Mouse (Mus musculus) testis, adult 2 months (tissue): ENCODE measurements at regions not wholly inside any gene's neighbourhood (a gene's known extent, or its start where the extent isn't known, plus 50 kb on each side); places are given as distances from the start of the nearest gene placed in this dataset.

Experiments used
- CTCF ChIP-seq: fragments of 200-500 bp; IDR thresholded peaks from 2 replicates; pipeline ENCODE4 v1.5.1; 2012; ENCODE audit warnings: low read depth, mild to moderate bottlenecking, inconsistent platforms, low read length, moderate library complexity; ENCODE audit not compliant: control insufficient read depth, insufficient read depth, insufficient replicate concordance
- POLR2A ChIP-seq: fragments of 200-500 bp; IDR thresholded peaks from 2 replicates; pipeline ENCODE4 v1.6.1; 2012; ENCODE audit warnings: low read depth, mild to moderate bottlenecking, inconsistent platforms, low read length, moderate library complexity; ENCODE audit not compliant: control insufficient read depth

DNA sequence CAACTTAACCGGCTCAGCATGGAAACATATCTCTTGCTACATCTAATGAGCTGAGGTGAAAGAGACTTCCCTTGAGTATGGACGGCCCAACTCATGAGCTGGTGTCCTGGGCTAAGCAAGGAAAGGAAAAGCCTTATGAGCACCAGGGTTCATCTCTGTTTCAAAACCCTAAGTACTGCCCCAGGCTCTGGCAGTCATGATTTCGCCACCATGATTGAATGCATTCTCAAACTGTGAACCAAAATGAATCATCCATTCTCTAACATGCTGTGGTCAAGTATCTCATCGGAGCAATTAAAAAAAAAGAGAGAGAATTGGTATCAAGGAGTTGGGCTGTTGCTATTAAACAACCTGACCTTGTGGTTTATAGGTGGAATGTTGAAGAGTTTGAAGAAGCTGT lies 803.4 kb upstream of the Sox9 start:
- TF ChIP-seq POLR2A (no peak), CTCF (no peak)
